Mouse (Mus musculus): ENCODE measurements at regions not wholly inside any gene's neighbourhood (a gene's known extent, or its start where the extent isn't known, plus 50 kb on each side); places are given as distances from the start of the nearest gene placed in this dataset.

DNA sequence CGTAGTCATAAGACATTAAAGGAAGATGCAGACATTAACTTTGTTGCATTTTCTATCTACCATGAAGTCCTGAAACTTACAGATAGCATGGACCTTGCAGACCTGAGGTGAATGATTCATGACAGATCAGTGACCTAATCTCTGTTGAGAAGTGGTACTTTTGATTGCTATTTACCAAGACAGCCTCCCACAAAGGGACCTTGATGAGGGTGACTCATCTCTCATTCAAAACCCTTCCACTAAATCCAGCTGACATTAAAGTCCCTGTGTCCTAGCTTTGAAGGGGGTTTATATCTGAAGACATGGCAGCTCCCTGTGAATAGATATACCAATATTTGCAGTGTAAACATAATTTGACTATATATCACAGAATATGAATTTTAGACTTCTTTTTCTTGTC lies 96.2 kb upstream of the Gm10801 start:
- no peak for TF ChIP-seq POLR2A (IDR thresholded peaks at IDR 0.05; ENCODE audit: borderline replicate concordance, insufficient read depth, low read length)
- no peak for TF ChIP-seq CTCF (IDR thresholded peaks at IDR 0.05; ENCODE audit: borderline replicate concordance, insufficient read depth, low read depth, low read length)
